Mouse (Mus musculus): ENCODE data around the gene H6pd. TPM values are rescaled to one million over a fixed set of nuclear protein-coding genes. Genes with fewer than 3 reads are reported as not detected.
A peak's percentile ranks its signal among the peaks of the same experiment; 100 is the strongest.

H6pd gene
- polyA plus RNA-seq, 1 experiment = 66.4 TPM

DNA sequence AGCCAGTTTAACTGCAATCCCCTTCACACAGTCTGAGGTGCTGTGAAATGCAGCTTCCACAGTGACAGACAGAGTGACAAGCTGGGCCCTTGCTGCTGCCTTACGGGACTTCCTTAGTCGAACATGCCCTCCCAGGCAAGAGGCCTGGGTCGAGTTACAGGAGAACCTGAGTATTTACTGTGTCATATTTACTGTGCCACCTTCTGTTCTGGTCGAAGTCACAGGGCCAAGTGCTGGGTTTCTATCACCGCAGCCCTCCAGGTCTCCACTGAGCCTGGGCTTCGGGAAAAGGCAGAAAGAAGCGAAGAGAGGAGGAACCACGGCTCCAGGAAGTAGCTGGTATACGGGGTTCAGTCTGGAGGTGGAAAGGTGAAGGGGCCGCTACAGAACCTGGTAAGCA lies 10.8 kb downstream of the H6pd start:
- Histone ChIP-seq H3K27ac (replicated peaks; ENCODE audit: low read depth, low read length) (peak overlapping the region; percentile 20), H3K4me3 (ENCODE audit: insufficient read depth, low read depth, low read length) (no peak overlapping the region), H3K4me1 (ENCODE audit: control insufficient read depth, insufficient read depth, insufficient read length, low read length) (peaks cover 19% of the 10 kb centered on the region)

DNA sequence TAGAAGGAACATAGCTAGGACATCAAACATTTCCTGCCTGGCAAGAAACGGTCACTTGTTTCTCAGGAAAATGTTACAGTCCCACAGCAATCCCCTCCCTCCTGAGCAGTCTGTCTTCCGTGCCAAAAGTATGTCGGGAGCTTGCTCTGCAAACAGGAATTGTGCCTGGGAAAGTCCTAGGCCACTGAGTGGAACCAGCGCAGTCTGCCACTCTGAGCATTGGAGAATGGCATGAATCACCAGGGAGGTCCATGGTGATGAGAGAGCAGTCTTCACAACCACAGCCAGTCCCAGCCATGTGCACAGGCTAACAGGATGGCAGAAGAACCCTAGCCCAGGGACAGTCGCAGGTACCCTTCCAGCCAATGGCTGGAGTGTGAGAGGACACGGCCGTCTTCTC lies 12.4 kb downstream of the H6pd start:
- Histone ChIP-seq H3K4me1 (ENCODE audit: control insufficient read depth, insufficient read depth, insufficient read length, low read length) (peaks cover 21% of the 10 kb centered on the region), H3K27ac (replicated peaks; ENCODE audit: low read depth, low read length) (no peak overlapping the region)

DNA sequence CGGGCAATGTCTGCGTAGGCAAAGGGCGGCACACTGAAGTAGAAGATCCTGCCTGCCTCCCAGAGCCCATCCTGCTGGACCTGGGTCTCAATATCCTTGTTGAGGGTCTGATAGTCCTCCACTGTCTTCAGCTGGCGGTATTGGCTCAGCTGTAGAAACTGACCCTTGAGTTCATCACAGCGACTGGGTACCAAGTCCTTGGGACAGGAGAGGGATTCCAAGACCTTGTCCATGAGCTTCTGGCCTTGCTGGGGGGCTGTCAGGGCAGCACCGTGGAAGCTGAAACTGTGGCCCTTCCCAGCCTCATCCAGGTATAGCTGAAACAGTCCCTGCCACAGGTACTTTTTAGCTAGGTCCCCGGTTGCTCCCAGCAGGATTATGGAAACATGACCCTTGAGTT lies 12.9 kb downstream of the H6pd start:
- Histone ChIP-seq H3K4me1 (ENCODE audit: control insufficient read depth, insufficient read depth, insufficient read length, low read length) (peaks cover 23% of the 10 kb centered on the region), H3K4me3 (ENCODE audit: insufficient read depth, low read depth, low read length) (no peak overlapping the region), H3K27ac (replicated peaks; ENCODE audit: low read depth, low read length) (0 out of 2 replicates have a peak overlapping the region, but pooled peaks have one; percentile 16)

More for the DNA sequence above, 12.4 kb downstream of the H6pd start:
- no peak overlapping the region for H3K4me3 ChIP-seq (ENCODE audit: insufficient read depth, low read depth, low read length)

DNA sequence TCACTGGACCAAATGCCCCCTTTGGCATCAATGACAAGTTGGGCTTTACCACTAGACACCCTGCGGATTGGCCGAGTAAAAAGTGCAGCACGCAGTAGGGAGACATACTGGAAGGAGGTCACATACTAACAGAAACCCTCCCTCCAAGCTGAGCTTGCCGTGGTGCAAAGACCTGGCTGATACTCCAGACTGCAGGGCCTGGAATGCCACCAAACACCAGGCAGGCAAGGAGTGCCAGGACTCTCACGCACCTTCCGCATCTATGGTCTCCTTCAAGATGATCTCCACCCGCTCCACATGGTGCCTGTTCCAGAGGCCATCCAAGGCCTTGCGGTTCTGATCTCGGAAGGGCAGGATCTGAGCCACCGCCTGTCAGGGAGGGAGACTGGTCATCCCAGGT lies 14.6 kb downstream of the H6pd start:
- H3K27ac ChIP-seq (replicated peaks; ENCODE audit: low read depth, low read length) = 0 out of 2 replicates have a peak overlapping the region, but pooled peaks have one; percentile 2
- H3K4me3 ChIP-seq (ENCODE audit: insufficient read depth, low read depth, low read length) = no peak overlapping the region
- peaks cover 26% of the 10 kb centered on the region for H3K4me1 ChIP-seq (ENCODE audit: control insufficient read depth, insufficient read depth, insufficient read length, low read length)

DNA sequence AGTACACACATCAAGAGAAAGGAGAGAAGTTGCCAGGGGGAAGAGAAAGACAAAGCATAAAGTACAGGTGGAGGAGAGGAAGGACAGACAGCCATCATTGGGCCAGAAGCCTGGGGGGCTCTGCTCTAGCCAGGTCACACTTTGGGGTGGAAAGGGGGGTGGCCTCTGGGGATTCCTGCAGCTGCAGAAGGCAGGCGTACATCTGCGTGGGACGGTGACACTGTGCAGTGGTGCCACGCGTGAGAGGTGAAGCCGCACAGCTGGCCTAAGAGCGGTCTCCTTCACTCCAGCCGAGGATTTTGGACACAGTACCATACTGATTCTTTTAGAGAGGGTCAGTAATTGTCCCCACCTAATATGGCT lies 16.2 kb downstream of the H6pd start:
- peaks cover 28% of the 10 kb centered on the region for H3K4me1 ChIP-seq (ENCODE audit: control insufficient read depth, insufficient read depth, insufficient read length, low read length)
- no peak overlapping the region for H3K4me3 ChIP-seq (ENCODE audit: insufficient read depth, low read depth, low read length)
- H3K27ac ChIP-seq (replicated peaks; ENCODE audit: low read depth, low read length) = 0 out of 2 replicates have a peak overlapping the region, but pooled peaks have one; percentile 17

DNA sequence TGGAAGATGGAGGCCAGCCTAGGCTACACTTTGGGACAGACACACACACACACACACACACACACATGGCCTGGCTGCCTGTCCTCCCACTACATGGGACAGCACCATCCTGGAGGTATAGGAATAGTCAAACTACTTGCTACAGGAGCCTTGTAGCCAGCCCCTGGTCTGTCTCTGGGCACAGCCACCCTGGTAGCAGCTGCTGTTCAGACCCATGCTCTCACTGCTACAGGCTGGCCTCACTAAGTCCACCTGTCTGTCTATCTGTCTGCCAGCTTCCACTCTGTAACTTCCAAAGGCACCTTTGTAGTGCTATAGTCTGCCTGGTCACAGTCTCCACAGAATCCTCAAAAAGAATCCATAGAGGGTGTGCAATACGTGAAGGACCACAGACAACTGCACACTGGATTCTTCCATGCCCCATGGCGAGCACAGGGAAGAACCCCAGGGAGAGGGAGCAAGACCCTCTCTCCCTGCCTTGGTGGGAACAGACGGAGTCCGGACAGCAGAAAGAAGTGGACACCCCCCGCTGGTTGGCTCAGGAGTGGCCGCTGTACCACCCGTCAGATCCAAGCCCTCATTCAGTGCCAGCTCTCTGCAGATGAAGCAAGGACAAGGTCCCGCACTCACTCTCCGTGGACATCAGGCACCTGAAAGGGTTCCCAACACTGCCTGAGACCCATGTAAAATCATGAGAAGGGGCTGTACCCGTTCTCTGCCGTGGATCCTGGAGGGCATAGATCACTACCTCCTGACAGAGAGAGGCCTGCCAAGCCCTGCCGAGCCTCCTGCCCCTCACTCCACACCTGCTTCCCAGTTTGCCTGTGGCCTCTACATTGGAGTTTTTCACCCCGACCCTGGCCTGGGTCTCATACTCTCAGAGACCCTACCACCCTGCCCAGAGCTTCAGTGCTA lies 16.8 kb downstream of the H6pd start:
- peaks cover 27% of the 10 kb centered on the region for H3K4me1 ChIP-seq (ENCODE audit: control insufficient read depth, insufficient read depth, insufficient read length, low read length)
- no peak overlapping the region for H3K4me3 ChIP-seq (ENCODE audit: insufficient read depth, low read depth, low read length)
- 0 out of 2 replicates have a peak overlapping the region, but pooled peaks have one; percentile 17 for H3K27ac ChIP-seq (replicated peaks; ENCODE audit: low read depth, low read length)

DNA sequence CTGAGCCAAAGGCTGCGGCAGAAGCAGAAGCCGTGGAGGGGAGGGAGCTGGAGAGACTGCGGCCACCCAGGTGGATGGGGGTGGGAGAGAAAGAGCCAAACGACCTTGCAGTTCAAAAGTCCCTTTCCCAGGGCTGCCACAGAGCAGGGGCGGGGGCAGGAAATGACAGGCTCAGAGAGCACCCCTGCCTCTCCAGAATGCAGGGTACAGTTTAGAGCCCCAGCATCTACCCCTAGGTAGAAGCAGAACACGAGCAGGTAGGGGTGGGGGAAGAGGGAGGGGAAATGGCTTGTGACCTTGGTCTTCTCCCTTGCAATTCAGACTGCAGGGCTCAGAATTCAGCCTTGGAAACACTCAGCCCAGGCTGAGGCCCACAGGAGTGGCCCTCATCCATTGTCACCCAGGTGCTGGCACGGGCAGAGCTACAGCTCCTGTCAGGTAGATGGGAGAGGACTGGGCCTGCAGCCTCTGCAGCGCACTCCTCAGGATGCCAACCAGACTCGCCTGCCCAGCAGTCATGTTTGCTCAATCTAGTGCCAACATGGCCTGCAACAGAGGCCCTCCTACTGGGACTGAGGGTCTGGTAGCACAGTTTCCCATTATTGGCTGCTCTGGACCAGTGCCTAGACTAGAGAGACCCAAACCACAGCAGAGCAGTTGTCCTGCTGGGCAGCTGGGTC lies 17.7 kb downstream of the H6pd start:
- Histone ChIP-seq H3K4me1 (ENCODE audit: control insufficient read depth, insufficient read depth, insufficient read length, low read length) (peaks cover 21% of the 10 kb centered on the region), H3K27ac (replicated peaks; ENCODE audit: low read depth, low read length) (0 out of 2 replicates have a peak overlapping the region, but pooled peaks have one; percentile 17), H3K4me3 (ENCODE audit: insufficient read depth, low read depth, low read length) (no peak overlapping the region)

DNA sequence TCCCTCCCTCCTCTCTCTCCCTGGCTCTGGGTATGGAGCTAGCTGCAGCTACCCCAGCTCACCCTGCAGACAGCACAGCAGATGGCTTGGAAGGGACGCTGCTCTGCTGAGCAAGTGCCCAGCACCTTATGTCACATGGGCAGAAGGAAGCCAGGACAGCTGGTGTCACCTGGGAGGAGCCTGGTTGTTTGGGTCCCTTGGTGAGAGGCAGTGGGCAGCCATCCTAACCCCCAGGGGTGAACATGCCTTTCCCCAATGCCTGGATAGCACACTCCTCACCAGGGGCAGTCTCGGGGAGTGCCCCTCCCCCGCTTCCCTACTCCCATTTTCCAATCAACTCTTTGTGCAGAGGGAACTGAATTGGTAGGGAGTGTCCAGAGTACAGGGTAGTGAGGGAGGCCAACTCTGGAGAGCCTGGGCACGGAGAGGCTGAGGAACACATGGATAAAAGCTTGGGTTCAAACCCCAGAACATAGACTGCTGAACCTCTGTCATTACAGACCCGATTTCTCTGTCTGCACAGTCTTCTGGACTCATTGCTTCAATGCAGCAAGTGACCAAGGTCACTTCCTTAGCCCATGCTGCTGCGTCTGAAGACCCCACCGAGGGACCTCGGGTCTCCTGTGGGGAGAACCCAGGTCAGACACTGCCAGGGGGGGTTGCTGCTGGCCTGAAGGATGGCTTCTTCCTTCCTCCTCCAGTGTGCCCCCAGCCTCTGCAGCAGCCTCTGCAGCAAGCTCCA lies 18.4 kb downstream of the H6pd start:
- Histone ChIP-seq H3K27ac (replicated peaks; ENCODE audit: low read depth, low read length) (peak overlapping the region; percentile 55), H3K4me1 (ENCODE audit: control insufficient read depth, insufficient read depth, insufficient read length, low read length) (peaks cover 21% of the 10 kb centered on the region), H3K4me3 (ENCODE audit: insufficient read depth, low read depth, low read length) (no peak overlapping the region)

DNA sequence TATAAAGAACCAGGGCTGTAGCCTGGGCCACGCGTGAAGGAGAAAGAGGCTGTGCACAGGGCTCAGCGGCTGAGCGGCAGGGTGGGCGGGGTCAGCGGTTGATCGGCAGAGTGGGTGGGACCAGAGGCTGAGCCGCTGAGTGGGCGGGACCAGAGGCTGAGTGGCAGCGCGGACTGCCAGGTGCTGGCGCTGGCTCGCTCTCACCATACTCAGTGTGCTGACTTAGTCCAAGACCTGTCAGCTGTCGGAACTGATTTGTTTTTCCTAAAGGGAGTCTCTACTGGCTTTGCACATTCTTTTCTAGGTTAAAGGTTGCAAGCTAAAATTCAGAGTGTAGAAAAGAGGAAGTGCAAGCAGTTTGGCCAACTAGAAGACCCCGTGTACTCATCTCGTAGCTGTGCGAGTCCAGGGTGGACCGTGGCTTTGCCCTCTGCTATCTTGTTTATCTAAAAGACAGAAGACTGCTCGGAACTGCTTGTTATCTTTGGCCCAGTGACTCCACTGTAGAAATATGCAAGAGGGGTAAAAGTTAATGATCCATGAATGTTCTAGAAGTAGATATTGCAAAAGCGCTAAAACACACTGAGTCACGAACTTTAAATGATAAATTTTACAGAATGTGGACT lies 19.8 kb downstream of the H6pd start:
- peak overlapping the region; percentile 23 for H3K4me3 ChIP-seq (ENCODE audit: insufficient read depth, low read depth, low read length)
- peak overlapping the region; percentile 85 for H3K27ac ChIP-seq (replicated peaks; ENCODE audit: low read depth, low read length)

DNA sequence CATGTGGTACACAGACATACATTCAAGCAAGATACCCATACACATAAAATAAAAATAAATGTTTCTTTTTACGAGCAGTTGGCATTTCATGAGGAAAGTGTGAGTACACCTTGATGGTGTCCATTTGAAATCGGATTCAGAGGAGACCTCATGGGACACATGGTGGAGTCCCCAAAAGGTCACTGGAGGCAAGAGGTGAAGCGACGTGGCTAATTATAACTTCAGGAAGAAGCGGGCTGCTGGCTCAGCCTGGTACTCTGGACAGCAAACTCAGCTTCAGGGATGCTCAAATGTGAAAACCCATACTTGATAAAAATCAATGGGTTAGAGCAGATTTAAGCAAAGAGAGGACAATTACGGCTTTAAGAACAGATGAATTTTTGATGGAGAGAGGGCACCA lies 20.5 kb downstream of the H6pd start:
- peak overlapping the region; percentile 56; the same call in 1 of the 2 replicates for H3K27ac ChIP-seq (replicated peaks; ENCODE audit: low read depth, low read length)
- H3K4me3 ChIP-seq (ENCODE audit: insufficient read depth, low read depth, low read length) = no peak overlapping the region
- H3K4me1 ChIP-seq (ENCODE audit: control insufficient read depth, insufficient read depth, insufficient read length, low read length) = peaks cover 18% of the 10 kb centered on the region

More for the DNA sequence above, 19.8 kb downstream of the H6pd start:
- peaks cover 21% of the 10 kb centered on the region for H3K4me1 ChIP-seq (ENCODE audit: control insufficient read depth, insufficient read depth, insufficient read length, low read length)

DNA sequence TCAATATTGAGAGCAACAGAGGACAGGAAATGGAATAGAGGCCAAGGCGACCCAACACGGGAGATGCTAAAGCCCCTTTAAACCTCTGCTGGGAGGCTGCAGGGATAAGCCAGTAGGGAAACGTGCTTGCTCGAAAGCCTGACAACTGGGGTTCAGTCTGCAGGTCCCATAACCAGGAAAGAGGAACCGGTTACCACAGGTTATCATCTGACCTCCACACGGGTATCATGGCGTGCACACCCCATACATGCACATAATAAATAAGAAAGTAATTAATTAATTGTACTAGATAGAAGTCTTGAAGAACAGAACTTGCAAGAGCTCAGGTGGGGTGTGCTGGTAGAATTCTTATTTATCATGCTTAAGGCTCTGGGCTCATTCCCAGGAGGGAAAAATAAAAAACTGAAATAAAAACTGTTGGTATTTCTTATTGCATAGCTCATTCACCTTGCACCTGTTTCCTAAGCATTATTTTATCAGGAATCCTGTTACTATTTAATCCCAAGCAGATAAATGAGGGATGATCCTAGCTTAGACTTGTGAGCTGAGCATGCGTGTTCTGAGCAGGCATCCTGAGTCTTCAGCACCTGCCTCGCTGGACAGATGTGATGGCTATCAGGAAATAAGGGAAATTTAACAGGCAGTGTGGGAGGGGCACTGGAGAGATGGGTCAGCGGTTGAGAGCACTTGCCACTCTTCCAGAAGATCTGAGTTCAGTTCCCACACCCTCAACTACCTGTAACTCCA lies 22.0 kb downstream of the H6pd start:
- H3K4me1 ChIP-seq (ENCODE audit: control insufficient read depth, insufficient read depth, insufficient read length, low read length) = peaks cover 17% of the 10 kb centered on the region
- H3K4me3 ChIP-seq (ENCODE audit: insufficient read depth, low read depth, low read length) = no peak overlapping the region
- H3K27ac ChIP-seq (replicated peaks; ENCODE audit: low read depth, low read length) = no peak overlapping the region

DNA sequence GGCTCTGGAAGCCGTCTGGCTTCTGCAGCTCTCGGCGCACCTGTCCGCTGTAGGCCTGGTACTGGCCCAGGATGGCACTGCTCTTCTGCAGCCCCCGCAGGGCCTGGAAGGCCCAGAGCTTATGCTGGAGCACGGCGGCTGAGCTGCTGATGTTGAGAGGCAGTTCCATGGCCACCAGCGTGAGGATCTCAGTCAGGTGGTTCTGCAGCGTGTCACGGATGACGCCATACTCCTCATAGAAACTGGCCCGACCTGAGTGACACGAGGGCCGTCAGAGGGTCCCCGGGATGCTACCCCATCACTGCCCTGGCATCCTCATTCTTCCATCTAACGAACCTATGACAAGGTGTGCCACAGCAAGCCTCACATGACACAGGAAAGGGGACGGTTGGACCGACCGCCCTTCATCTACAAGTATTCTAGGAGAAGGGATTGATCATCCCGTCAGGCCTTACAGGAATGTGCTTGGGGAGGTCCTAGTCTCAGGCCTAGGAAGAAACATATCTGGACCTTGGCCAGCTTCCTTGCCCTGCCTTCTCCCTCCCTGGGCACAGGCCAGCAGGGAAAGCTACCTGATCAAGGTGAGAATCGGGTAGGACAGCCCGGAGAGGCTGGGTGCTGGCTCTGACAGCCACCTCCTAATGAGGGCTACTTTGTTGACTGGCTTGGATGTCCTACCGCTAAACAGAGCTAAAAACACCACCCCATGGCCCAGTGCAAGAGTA lies 24.7 kb downstream of the H6pd start:
- Histone ChIP-seq H3K27ac (replicated peaks; ENCODE audit: low read depth, low read length) (no peak overlapping the region; the same call in 1 of the 2 replicates), H3K4me1 (ENCODE audit: control insufficient read depth, insufficient read depth, insufficient read length, low read length) (peaks cover 5% of the 10 kb centered on the region), H3K4me3 (ENCODE audit: insufficient read depth, low read depth, low read length) (no peak overlapping the region)

DNA sequence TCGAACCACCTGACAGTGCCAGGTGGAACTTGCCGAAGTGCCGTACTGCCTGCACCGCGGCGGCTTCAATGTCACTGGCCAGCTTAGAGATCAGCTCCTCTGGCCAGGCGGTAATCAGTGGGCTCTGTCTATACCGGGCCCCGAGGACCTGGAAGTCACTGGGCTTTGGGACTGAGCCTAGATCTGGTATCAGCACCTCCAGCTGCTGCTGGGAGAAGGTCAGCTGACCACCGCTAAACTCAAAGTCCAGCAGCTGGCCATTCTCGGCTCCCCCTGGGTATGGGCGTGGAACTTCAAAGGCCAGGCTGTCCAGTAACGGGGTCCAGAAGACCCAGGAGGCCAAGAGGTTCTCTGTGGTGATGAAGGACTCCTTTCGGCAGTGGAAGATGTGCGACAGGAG lies 26.7 kb downstream of the H6pd start:
- peaks cover 13% of the 10 kb centered on the region for H3K4me1 ChIP-seq (ENCODE audit: control insufficient read depth, insufficient read depth, insufficient read length, low read length)
- H3K4me3 ChIP-seq (ENCODE audit: insufficient read depth, low read depth, low read length) = no peak overlapping the region
- H3K27ac ChIP-seq (replicated peaks; ENCODE audit: low read depth, low read length) = no peak overlapping the region

All from brown adipose tissue, adult 24 weeks (tissue).